Mouse (Mus musculus) yolk sac, embryonic 10.5 days (tissue): ENCODE measurements around the gene Mrps23.

Experiments
- DNase-seq: peaks from one replicate; pipeline ENCODE4 v3.0.0-alpha.2; 2017; ENCODE audit warnings: low spot score

Gene Mrps23

DNA sequence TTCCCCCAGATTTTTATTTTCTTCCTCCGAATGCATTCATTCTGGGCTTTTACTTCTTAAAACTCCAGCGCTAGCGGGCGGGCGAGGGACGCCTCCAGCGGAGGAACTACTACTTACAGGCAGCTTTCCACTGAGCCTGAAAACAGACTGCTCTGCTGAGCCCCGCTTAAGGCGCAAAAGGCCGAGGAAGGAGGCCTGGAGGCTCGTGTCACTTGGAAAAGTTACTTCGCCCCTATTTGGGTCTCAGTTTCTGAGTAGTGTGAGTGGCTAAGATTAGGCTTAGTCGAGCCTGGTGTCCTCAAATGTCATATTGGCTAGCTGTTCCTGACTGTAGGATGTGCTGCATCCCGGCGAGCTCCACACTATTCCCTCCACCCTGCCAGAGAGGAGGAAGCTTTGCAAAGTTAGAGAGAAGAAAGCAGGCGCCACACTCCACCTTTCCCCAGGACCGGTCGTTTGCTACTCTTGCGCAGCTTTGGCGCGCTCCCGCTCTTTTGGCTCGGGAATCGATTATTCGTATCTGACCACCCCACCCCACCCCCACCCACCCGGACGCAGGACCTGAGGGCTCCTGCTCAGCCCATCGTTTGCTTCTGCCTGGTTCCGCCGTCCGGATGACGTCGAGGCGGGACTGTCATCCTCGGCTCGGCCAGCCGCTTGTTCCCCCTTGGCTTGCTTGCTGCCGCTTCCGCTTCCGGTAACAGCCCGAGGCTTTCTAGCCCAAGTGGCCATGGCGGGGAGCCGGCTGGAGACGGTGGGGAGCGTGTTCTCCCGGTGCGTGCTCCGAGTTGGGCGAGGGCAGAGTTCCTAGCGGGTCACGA lies at the start of gene Mrps23:
Gene Mrps23 (plus strand): TSS at position 677 of the 821 bp plus-strand sequence.
- peak; percentile 92 for DNase-seq

DNA sequence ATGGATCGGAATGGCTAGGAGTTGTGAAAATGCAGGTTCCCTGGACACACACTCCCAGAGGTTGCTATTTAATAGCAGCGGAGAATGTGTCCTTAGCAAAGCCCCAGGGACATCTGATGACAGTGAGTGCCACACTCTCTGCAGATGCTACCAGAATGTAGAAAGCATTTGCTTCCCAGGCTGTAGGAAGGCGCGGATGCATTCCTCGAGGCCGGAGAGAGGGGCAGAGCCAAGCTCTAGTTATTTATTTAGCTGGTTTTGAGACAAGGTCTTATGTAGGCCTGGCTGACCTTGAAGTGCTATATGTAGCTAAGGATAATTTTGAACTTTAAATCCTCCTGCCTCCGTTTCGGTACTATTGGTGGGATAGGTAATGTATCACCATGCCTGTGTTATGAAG lies 49.7 kb upstream of the Mrps23 start:
- peak; percentile 59 for DNase-seq

DNA sequence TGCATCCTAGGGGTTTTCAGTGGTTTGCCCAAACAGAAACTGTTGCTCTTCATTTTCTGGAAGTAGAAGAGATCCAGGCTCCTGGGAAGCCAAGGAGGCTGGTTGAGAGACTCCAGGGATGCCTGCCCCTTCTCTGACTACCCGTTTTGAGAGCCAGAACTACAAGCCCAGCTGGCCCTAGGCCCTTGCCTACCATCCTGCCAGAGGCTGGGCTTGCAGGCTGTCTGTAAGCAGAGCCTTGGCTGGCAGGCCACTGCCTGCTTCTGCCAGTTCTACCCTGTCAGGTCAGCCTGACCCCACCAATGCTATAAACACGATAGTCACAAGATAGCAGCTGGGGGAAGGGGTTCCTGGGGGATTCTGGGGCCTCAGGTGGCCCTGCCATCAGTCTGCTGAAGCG lies 48.7 kb upstream of the Mrps23 start:
- no peak for DNase-seq

DNA sequence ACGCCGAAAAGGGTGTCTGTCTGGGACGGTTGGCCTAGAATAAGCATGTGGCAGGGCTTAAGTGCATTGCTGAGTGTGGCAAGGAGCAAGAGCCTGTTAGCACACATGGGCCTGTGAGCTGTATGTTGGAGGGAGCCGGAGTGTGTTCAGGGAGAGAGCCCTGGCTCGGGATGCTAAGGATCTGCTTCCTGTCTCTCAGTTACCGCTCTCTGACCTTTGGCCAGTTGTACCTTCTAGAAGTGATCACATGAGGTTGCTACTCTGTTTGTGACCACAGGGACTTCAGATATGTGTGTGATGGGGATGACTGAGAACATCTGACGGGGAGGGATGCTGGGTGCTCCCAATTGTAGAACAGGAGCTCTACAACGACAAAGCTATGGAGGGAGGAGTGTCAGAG lies 48.2 kb upstream of the Mrps23 start:
- DNase-seq: peak; percentile 68

DNA sequence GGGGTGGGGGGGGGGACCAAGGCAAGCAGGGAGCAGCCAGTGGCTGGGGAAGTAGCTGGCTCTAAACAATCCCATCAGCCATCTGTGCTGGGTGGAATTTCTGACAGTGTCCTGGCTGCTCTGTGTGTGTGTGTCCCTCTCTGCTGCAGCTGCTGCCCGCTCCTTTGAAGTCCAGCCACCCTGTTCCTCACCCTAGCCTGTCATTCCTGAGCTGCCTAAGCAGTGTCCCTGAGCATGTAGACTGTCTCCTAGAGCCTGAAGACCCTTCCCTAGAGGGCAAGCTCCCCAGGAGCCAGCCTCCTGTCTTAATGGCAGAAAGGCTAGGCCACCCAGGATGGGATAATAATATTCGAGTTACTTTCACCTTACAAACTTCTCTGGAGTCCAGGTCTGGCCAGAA lies 47.8 kb upstream of the Mrps23 start:
- DNase-seq: no peak

DNA sequence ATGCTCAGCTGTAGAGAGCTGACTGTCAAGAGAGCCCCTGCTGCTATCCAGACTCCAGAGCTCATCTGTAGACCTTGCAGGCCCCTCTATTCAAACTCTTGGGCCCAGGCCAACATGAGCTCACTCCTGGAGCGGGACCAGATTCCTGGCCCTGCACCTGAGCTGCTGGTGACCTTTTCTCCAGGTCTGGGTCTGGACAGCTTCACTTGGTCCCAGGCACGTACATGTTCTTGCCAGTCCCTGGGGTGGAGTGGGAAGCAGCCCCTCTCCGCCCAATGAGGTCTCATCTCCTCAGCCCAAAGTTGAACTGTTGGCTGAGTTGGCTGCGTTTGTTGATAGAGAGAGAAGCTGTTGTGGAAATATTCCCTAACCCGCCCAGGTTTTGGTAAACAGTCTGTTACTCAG lies 45.3 kb upstream of the Mrps23 start:
- DNase-seq: peak; percentile 79

DNA sequence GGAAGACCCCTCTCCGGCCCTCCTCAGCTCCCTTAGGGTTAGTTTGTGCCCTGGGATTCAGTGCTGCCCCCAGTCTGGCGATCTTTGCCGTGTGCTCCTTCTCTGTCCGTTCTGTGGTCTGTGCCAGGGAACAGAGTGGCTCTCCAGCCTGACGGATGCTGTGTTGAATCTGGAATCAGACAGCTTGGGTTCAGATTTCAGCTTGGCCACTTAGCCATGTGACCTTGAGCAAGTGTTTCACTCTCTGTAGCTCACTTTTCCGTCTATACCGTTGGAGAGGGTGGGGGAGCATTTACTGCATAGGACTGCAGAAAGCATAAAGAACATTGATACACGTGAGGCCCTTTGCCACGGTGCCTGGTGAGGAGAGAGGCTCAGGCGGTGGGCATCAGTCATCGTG lies 44.8 kb upstream of the Mrps23 start:
- DNase-seq: no peak

DNA sequence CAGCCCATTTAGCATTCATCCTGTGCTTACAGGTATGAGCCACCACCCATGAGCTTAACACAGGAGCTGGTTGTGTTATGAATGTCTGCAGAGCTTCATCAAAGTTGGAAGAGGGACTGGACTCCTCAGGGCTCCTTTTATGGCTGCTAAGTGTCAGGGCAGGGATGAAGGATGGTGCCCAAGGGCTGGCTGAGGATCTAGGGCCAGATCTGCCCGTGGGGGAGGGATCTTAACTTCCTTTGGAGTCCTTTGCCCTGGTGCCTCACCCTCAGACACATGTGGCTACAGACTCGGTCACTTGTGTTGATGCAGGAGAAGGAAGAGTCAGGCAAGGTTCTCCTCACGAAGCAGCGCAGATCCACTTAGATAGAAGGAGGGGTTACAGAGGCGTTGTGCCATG lies 43.9 kb upstream of the Mrps23 start:
- DNase-seq: no peak

DNA sequence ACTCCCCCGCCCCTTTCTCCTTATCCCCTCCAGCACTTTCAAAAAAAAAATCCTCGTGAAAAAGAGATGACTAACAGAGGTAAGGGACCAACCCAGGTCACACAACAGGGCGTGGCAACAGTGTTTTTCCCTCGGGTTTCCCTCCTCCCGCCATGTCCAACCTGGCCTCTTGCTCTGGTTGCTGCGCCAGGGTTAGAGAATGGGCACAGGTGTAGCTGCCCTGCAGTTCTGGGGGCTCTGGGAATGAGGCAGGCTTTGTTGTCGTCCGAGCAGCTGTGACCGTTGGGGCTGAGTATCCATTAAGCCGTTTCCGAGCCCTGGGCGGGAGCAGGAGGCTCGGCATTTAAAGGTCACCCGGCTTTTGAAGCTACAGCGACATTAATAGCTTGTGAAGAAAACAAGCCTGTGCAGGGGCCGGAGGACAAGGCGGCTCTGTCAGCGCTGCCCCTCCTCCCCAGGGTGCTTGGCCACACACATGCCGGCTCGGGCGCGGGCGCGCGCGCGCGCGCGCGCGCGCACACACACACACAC lies 43.1 kb upstream of the Mrps23 start:
- DNase-seq: peak; percentile 76

DNA sequence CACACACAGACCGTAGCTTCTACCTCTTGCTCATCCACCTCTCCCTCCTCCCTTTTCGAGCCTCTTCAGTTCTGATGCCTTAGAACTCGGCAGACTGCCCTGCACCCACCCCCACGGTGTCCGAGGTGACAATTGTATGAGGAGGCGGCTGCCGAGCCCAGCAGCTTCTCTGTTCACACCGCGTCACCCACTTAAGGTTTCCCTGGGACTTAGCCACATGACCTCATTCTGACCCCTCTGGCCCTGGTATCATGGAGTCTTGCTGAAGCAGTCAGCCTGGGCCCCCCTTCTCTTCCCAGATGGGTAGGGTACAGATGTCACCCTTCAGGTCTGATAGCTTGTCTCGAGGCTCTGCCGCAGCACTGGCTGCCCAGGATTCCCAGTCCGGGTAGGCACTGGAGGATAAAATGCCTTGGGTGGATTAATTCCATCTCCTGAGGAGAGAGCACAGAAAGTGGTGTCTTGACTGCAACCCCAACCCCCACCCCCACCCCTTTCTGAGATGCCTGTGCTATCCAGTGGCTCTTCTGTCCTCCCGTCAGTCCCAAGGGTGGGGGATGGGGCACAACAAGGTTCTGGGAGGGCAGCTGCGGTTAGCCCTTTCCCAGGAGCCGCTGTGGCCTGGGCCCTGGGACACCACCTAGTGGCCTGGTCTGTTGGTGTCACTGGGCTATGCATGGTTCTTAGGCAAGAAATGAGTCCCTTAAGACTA lies 42.4 kb upstream of the Mrps23 start:
- peak; percentile 91 for DNase-seq

DNA sequence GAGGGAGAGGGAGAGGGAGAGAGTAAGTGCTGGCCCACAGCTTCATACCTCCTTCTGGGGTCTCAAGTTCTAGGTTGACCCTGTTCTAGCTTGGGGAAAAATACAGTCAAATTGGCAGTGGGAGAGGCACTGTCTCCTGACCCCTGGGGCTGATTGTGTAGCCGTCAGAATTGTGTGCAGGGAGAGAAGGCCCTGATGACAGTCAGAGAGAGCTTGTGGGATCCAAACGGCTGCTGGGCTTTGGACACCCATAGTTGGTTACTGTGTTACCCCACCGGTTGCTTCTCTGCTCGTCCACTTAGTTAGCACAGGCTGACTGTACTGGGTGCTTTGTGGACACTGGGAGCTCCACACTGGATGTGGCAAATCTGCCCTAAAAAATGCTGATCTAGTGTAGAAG lies 41.4 kb upstream of the Mrps23 start:
- DNase-seq: no peak

DNA sequence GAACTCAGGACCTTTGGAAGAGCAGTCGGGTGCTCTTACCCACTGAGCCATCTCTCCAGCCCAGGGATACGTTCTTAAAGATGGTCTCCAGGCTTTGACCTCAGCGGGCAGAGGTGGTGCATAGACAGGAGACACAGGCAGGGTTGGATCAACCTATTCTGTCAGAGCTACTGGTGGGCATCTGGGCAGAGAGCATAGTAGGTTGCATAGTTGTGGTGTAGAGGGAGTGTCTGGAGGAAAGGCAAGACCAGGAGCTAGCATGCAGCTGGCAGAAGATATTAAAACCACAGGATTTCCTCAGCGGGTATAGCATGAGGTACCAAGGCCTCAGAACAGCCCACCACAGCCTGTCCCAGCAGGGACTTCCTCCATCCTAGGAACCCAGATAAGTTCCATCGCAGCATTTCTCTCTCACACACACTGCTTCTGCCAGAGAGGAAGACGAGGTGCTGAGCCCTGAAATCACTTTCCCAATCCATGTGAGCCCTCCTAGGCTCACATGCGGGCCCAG lies 39.9 kb upstream of the Mrps23 start:
- DNase-seq: no peak

DNA sequence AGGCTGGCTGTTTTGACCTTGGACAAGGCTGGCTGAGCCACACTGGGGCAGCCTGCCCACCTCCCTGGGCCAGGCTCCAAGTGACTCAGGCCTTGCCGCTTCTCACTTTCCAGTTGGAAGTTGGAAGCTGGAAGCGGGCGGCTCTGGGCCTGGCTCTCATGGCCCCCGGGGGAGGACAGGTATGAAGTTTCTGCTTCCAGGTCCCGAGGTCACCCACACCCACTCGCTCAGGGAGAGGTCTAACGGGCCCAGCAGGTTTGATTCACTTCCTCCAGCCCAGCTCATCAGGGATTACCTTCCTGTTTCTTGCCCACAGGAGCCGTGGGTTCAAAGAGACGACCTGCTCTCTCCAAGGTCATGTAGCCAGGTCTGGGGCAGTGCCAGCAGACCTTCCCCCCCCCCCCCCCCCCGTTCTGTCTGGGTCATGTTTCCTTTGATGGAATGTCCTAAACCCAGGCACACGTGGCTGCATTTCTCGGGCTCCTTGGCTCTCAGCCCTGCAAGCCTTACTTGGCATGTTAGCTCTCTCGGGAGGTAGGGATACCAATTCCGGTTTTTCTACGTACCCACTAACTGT lies 39.3 kb upstream of the Mrps23 start:
- DNase-seq: no peak

DNA sequence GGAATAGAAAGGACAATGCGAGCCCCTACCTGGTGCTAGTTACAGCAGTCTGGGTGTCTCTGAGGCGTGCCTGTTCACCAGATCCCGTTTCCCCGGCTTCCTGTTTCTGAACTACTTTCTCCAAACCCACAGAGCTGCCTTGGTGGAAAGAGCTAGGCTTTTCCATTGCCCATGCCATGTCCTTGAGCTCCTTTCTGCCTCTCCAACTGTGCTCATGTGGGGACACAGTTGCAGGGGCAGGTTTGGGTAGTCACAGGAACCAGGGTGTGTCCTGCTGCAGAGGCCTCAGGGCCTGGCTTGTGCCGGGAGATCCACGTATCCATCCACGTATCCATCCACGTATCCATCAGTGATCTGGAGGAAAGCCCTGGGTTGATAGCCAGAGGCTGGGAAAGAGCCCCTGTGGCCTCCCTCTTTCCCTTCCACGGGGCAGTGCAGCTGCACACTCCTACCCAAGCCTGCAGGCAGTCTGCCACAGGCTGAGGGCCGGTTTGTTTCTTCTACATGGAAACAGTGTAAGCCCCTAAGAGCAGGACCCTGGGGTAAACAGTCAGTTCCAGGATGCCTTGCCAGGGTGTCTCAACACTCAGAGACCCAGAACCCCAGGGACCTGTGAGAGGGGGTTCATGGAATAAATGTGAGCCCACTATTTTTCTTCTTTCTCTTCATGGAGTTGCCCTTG lies 38.4 kb upstream of the Mrps23 start:
- DNase-seq: no peak

DNA sequence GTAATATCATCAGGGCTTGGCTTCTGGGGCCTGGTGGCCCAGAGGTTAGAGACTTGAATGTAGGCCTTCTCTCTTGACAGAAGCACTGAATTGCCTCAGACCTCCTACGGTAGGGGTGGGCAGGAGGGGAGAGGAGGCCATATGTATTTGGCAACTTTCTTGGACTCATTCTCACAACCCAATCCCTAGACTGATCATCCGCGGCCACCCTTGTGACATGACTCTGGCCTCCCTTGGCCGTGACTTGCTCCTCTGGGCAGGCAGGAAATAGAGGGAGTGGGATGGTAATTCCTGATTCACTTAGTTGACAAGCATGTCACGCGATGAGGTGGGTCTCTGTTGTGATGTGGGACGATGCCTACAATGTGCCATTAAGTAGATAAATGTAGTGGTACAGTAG lies 37.7 kb upstream of the Mrps23 start:
- DNase-seq: no peak

DNA sequence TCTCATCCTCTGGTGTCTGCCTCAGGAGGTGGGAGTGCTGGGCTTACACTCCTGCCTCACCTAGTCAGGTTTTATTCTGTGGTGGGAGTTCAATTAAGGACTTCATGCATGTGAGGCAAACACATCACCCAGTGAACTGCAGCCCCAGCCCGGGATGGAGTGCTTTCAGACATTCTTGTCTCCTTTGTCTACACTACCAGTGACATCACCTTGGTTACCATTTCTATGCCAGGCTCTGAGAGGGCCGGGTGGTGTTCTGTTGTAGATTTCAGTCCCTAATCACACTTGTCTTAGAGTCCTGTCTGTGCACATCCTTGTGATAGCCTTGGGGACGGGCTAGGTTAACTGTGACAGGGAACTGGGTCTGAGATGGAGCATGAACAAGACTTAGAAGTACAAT lies 35.6 kb upstream of the Mrps23 start:
- DNase-seq: no peak

DNA sequence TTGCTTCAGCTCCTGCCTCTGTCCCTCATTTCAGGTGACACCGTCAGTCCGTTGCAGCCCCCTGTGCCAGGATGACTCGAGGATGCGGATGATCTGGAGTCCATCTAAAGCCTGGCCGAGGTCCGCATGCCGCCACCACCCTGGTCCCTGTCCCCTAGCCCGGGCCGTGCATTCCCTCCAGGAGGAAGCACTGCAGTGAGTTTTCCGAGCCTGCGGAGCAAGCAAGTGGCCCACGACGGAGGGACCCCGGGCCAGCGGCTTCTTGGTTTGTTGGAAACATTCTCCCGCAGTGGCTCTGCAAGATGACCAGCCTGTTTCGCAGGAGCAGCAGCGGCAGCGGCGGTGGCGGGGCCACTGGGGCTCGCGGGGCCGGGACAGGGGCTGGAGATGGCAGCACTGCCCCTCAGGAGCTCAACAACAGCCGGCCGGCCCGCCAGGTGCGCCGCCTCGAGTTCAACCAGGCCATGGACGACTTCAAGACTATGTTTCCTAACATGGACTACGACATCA lies 34.6 kb upstream of the Mrps23 start:
- DNase-seq: no peak

DNA sequence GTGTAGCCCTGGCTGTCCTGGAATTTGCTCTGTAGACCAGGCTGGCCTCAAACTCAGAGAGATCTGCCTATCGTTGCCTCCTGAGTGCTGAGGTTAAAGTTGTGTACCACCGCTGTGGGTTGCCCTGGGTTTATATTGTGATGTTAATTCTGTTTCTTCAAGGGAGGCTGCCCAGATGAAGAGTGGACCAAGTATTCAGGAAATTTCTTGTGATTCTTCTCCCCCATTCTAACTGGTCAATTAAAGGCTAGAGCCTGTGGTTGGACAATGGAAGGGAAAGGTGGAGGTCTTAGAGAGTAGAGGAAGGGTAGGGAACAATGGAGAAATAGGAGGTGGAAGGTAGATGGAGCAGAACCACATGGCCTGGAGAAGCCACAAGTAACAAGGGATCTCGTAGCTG lies 33.6 kb upstream of the Mrps23 start:
- no peak for DNase-seq

DNA sequence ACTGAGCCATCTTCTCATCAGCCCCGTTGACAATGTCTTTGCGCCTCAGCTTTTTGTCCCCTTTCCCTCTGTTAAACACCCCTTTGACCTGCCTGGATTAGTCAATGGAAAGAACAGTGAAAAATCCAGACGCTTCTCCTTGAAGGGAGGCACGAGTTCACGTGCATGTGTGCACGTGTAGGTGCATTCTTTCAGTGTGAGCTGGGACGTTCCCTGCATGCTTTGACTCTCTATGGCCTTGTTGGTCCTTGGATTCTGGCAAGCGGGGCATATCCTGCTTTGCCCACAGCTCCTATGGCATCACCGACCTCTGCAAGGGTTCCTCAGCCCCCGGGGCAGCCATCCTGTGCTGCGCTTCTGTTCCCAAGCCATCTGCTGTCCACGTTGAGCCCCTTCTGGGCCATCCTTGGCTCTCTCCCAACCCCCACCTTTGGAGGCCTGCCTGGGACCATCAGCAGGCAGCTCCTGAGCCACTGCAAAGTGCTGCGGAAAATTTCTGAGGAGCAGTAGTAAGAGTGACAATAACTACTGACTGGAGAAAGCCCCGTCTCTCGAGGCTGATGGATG lies 32.2 kb upstream of the Mrps23 start:
- DNase-seq: no peak

DNA sequence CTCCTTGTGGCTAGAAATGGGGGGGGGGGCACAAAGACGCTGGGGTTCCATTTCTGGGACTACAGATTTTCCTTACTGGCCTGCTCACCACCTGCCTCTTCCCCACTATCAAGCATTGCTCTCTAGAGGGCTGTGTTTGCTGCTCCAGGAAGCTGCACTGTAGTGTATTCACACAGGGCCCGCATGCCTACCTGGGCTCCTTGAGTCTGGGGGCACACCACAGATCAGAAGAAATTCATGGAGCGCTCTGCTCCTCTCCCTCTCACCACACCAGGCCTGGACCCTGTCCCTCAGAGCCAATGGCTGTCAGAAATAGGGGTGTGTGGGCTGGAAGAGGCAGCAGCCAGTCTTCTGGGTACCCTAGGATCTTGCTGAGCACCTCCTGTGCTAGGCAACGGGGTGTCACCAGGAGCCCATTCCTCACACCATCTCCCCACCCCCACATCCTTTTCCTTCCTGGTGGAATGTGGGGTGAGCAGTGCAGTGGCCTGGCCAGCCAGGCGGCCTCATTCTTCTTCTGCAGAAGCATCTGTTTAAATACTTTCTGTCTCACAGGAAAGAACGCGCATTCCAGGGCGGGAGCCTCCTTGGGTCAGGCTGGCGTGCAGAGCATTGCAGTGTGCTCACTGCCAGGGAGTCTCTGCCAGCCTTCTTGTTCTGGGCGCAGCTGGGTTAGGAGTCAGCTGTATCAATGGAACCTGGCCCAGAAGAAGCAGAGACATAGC lies 31.4 kb upstream of the Mrps23 start:
- DNase-seq: peak; percentile 77
